Mouse (Mus musculus) kidney, adult 8-10 months (tissue): ENCODE measurements at regions not wholly inside any gene's neighbourhood (a gene's known extent, or its start where the extent isn't known, plus 50 kb on each side); places are given as distances from the start of the nearest gene placed in this dataset.

Experiments used
- DNase-seq, 2 experiments: peaks; one replicate each; pipeline ENCODE4 v3.0.0; 2022

DNA sequence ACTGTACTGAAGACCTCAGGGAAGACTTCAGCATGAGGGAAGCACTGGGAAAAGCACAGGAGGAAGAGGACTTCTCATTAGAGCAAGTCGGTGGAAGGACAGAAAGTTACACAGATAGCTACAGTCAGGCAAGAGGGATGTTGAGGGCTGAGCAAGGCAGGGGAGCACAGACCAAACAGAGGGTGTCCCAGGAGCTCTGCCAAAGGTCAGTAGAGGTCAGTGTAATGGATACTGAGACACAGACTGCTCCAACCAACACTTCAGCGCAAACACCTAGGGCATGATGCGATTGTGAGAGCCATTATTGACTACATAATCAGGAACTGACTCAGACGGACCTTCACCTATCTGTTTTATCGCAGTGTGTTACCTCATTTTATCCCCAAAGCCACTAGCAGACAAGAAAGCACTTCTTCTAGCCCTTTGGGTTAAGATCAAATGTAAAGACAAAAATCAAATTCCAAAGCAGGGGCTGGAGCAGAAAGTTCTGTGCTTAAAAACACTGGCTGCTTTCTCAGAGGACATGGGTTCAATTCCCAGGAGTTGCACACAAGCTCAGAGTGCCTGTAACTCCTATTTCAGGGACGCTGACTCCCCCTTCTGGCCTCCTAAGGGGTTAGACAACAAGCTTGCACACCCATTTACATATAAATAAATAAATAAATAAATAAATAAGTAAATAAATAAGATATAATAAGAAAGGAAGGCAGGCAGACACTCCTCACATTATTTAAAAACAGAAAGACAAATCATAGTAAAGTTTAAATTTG is 197.3 kb upstream of the Trib2 start:
- no peak for DNase-seq

DNA sequence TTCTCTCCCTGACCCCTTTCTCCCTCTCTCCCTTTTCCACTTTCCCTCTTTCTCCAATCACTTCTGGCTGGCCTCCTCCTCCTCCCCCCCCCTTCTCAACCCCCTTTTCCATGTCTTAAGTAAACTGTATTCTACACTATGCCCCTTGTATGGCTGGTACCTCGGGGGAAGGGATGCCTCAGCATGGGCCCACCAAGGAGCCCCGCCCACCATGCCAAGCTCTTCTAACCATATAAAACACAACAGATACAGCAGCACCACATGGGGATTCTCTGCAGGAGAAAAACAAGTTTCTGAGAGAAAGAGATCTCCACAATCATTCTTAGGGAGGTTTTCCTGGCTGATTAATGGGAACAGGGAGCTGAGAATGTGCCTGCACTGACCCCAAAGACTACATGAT is 196.6 kb upstream of the Trib2 start:
- no peak for DNase-seq

DNA sequence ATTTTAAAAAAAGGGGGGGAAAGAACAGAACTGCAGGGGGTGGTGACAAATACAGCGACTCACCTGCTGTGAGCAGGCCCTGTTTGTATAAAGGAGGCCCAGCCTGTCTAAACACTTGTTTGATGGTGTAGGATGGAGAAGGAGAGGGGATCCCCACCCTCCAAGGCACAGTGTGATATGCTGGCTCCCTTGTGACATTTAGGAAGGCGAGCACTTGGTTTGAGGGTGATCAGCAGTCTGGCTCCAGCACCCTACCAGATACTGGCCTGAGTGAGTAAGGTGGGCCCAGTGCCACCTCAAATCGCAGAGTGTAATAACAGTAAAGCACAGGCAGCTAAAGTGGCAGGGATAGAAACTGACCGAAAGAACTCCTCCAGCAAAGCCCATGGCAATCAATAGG is 195.4 kb upstream of the Trib2 start:
- DNase-seq: no peak

DNA sequence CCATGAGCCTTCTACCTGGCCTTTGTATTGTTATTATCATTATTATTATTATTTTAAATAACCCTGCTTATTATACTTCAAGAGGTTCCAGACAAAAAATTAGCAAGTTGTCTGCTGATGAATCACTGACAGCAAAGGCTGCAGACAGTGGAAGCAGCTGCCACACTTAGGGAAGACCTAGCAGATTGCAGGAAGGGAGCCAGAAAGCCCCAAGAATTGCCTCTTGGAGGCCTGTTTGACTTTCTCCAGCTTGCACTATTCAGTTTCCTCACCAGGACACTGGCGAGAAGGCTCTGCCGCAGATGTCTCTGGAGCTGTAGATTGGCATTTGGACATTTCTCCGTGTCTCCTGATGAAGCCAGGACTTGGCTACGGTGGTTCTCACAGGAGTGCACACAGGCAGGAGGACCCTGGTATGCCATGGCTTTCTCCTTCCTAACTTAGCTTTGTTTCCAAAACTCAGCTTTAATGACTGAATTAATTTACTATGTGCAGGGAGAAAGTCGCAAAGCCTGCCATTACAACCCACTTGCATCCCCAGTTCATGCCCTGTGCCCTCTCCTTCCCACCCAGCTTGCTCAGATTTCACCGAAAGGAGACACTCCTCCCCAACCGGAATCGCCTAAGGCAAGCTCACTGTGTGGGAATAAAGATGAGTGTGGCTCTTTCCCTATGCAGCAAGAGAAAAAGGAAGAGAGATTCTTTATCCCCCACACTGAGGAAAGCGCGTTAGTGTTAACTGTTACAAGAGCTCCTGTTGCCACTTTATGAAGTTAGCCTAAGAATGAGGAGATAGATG is 193.3 kb upstream of the Trib2 start:
- DNase-seq: peak in 1 of 2 experiments; percentile 15

DNA sequence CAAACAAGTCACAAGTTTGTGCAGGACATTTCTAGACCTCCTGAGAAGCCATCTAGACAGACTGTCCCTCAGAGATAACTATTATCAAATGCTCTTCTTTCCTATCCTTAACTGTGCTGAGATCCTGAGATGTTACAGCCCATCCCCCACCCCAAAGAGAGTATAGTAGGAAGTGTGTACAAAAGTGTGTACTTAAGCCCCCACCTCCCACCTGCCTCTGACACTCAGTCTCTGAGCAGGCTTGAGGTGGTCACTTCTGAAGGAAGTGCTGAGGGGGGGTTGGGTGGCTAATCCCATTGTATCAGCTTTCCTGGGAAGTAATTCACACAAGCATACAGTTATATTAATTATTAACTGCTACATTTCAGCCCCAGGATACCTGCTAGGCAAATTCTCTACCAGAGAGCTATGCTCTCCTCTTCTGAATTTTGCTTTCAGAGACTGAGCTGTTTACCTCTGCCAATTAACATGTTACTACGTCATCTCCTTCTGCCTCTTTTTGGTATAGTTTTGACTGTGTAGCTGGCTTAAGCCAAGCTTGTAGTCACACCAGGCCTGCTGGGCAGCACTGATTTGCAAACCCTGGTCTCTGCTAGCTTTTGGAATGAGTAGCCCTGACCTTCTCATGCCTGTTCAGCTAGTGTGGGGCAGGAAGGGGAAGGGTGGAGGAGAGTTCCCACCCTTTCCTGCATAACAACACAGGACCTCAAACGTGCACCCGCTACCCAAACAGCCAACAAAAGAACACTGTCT is 192.2 kb upstream of the Trib2 start:
- DNase-seq: peak; percentile 57 to 76

DNA sequence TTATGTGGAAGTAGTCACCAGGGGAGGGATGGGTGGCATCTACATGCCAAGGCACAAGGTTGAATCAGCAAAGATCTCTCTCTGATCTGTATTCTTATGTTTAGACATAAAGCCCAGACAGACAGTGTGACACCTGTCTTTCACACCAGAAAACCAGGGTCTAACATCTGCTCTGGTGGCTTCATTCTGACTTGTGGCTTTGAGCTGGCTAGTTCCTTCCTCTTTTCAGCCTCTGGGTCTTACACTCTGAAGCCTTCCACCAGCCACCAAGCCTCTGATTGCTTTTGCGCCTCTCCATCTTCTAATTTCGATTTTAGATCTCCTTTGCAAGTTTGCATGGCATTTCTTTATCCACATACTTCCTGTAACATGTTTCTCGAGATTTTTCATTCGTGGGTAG is 191.5 kb upstream of the Trib2 start:
- no peak for DNase-seq

DNA sequence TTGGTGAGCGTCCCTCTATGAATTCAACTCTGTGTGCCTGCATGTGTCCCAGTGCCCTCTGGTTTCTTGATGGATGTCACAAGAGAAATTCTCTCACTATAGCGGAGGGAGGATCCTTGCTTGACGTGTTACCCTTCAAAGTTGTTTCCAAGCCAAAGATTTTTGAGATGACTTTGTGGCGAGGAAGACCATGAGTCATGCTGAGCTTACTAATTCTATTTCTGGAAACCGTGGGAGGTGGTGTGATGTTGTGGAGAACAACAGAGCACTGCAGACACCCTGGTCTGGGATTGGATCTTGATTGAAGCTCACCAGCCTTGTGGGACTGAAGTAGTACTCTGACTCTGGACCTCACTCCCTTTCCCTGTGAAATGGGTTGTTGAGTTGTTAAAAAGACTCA is 190.0 kb upstream of the Trib2 start:
- DNase-seq: no peak

DNA sequence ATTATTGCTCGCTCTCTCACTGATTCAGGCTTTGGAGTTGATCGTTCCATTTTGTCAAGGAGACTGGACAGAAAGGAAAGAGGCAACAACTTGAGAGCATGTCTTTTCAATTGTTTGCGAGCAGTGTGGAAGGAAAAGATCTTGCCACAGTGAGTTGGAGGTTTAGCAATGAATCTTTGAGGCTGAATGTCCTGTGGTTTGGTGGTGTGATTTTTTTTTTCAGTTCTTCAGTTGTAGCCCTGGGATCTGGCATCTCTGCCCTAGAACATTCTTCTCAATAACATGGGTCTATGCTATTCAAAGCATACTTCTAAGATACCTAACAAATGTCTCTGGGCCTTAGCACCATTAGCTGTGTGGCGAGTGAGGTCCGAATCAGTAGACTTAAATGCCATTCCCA is 189.6 kb upstream of the Trib2 start:
- DNase-seq: no peak

DNA sequence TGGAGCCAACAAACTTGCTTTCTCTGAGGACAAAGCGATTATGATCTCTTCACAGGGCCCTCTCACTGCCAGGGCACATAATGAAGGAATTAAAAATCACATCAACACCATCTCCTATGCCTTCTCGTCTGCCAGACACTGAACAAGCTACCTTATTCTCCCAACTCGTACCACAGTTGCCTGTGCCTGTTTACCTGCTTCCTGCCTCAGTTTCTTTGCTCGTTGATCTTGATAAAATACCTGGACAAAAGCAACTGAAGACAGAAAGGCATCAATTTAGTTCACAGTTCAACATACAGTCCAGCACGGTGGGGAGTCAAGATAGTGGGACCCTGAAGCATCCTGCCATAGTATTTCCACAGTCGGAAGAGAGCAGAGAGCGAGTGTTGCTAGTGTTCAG is 185.1 kb upstream of the Trib2 start:
- no peak for DNase-seq

DNA sequence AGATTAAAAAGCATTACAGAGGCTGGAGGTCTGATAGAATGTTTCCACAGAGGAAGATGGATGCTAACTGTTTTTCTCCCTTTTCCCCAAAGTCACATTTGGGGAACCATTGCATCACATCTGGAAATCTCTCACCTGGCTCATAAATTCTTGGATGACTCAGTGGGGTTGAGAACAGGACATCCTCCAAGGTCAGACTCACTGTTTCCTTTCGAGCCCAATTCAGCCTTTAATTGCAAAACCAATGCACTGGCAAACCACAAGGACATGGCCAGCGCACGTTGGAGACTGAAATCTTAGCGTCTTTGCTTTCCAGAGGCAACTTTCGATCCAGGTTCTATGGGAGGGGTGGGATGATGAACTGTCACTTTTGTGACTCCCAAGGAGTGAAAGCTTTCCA is 184.5 kb upstream of the Trib2 start:
- no peak for DNase-seq

DNA sequence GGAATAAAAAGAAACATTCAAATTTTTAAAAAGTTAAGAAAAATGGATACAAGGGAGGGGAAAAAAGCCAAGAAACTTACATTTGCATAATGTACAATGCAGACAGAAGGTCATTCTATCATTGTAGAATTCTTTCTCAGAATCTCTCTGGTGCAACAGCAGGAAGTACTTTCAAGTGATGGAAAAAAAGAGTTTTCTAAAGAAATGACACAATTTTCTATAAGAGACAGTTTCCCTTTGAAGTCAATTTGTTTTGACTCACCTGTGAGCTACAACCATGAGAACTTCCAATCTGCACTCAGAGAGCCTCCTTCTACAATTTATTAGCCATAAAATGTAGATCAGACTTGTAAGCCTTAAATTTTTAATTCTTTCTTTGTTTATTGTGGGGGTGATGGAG is 181.6 kb upstream of the Trib2 start:
- no peak for DNase-seq

DNA sequence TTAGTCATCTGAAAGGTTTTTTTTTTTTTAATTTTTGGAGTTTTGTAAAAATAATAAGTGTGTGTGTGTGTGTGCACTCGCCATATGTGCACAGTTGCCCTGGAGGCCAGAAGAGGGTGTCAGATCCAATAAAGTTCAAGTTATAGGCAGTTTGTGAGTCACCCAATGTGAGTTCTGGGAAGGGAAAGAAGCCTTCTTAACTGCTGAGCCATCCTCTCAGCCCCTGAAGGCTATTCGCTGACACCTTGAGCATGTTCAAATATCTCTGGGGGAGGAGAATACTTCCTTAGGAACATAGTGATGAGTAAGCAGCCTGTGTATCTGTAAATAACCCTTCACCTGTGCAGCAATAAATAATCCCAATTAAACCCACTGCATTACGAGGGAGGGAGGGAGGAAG is 177.1 kb upstream of the Trib2 start:
- no peak for DNase-seq

DNA sequence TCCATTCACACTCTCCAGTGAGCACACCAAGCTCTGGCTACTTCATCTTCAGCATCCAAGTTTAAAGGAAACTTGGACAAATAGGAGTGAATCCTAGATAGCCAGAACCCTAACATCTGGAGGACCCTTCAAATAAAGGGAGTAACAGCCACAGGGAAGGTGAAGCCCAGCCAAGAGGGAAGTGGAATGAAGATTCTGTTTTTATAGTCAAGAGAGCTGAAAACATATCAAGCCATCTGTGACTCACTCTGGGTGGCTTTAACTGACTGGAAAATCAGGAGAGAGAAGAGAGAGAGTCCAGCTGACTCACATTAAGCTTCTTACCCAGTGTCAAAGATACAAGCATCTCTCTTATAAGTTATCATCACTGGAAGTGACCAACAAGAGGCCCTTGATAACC is 169.6 kb upstream of the Trib2 start:
- no peak for DNase-seq

DNA sequence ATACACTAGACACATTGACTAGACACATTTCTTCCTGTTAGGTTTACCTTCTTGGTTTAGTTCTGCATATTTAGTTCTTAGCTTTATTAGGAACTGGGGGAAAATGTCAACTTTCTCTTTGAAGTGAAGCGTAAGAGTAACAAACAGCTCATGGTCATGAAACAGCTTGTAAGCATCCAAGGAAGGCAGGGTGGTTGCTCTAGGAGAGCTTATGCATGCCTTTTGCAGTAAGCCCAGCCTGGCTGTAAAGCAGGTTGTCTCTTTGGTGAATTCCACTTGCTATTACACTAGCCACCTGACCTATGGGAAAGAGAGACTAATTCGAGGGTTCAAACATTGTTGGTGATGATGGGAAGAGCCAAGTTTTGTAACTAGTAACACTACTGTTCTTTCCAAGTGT is 168.9 kb upstream of the Trib2 start:
- DNase-seq: no peak

DNA sequence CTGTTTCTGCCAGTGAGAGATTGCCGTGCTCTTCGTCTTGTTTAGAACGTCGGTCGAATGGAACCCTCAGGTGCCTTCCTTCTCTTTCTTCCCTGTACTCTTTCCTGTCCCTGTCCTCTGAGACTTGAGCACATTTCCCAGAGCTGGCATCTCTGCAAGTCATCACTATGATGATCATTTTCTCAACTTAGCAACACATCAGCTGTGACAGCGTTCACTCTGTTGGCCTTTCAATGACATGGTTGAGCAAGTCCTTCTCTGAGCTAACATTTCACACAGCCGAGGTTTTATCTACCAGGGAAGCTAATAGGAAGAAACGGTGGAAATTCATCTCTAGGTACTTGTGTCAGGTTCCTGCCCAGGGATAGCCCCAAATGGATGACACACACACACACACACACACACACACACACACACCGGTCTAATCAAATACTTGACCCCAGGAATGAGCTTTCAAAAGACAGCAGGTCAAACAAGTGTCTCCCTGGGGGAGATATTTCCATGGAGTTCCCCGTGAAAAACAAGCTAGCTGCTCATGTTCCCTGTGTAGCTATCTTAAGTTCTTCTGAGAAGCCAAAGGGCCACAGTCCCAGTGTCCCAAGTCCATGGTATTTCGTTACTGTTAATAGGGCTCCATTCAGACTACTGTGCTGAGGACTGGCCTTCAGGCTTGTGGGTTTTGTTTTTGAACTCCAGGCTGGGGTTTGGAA is 167.0 kb upstream of the Trib2 start:
- no peak for DNase-seq

DNA sequence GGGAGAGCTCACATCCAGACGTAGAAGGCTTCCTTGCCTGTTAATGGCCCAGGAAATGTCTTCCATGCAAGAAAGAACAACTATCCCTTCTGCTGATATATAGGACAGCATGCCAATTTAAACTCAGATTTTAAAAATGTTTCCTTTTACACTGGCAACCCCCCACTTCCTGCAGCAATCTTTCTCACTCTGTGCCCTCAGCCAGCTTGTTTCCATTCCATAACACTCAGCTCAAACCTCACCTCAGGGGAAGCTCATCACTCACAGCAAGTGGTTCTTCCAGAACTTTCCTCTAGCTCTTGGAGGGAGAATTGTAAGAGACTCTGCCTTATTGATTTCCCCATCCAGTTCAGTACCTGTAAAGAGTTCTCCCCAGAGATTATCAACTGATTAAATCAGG is 165.0 kb upstream of the Trib2 start:
- no peak for DNase-seq

DNA sequence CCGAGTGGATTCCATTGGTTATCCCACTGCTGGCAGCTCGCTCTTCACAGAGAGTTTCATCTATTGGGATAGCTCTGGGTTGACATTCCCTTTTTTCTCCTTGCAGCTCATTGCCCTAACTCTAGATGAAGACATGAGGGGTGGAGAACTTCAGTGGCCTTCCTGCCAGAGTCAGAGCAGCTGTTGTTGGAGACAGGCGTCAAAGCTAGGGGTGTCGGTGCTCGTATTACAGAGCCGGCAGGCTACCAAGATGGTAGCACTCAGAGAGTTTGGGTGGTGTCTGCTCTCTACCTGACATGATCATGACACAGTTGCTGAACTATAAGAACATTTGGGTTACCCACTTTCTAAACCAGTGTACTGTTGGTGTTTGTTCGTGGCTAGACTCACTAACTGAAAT is 162.5 kb upstream of the Trib2 start:
- no peak for DNase-seq

DNA sequence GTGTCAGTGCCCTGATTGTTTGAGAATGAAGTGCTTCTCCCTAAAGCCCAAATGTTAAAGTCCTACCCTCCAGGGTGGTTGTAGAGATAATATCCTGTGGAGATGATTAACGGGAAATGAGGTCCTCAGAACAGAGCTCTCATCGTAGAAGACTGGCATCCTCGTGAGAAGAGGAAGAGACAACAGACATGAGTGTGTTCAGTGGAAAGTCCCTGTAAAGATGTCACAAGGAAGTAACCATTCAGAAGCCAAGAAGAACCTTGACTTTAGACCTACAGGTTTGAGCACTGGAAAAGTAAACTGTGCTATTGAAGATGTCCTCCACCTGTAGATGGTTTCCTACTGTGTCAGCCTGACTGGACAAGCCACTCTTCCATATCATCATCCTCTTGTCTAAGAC is 155.1 kb upstream of the Trib2 start:
- DNase-seq: no peak

DNA sequence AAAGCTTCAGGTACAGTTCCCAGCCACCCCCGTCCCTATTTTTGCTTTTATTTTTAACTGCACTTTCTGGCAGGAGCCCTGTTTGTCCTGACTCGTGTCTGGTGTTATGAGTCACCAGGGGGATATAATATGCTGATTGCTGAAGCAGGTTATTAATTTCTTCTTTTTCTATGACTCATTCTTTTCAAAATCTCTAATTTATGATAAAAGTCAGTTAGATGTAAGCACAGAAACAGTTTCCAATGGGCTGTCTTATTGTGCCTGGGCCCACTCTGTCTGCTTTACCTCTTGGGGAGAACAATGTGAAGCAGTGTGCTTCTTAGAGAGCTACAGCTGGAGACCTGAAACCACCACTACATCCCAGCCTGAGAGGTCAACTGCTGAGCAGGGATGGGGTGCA is 153.5 kb upstream of the Trib2 start:
- DNase-seq: no peak

DNA sequence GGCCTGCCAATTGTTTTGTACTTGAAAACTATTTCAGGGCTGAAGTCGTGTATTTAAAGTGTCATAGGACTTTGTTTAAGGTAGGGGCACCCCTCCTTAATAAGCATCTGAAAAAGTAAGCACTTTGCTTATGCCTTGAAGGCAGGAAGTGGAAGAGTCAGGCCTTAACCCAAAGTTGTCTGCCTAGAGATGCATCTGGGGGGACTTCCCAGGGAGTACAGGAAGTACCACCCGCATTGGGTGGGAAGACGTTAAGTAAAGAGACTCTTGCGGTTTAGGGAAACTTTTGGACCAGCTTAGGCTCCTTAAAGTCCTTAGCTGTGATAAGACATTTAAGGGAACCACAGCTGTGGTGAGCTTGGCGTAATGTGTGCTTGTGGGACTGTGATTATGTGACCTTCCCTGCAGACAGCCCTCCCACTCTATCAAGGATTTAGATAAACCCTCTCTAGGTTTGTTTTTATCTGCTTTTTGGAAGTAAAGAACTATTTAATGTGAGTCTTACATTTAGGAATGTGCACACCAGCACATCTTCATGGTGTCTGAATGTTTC is 150.9 kb upstream of the Trib2 start:
- no peak for DNase-seq

DNA sequence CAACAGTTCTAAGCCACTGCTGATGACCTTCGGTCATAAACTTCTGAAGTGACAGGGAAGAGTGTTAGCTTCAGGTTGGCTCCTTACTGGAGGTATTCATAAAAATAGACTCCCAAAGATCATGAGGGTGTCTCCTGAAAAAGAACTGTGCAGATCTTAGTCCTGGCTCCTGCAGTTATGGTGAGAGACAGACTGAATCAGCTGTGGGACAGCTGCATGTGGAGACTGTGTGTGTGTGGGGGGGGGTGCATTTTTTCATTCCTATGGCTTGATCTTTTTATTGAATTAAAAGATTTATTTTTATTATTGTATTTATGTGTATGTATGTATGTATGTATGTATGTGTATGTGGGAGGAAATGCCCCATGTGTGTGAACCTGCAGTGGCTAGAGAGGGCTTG is 149.9 kb upstream of the Trib2 start:
- DNase-seq: no peak

DNA sequence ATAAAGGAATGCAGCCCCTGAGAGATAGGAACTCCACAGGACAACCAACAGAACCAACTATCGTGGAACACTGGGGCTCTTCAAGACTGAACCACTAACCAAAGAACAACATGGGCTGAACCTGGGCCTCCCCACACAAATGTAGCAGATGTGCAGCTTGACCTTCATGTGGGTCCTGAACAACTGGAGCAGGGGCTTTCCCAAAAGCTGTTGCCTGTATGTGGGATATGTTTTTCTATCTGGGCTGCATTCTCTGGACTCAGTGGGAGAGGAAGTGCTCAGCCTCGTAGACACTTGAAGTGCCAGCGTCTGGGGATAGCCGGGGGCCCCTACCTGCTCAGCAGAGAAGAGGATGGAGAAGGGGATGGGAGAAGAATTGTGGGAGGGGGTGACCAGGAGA is 149.2 kb upstream of the Trib2 start:
- no peak for DNase-seq

DNA sequence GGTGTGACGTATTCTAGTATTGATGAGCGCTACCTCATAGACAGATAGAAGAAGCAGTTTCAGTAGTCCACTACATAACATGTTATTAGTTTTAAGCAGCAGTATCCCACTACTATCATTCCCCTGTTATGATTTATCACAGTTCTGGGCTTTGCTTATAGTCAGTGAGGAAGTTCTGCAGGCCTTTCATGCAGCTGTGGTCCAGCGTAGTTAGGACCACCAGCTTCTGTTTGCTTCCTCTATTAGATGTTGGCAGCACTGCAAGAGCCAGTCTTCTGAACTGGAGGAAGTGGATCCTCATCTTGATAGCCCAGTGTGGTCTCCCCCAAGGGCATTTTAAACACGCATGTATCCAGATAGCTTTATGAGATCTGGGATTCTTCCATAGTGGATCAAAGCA is 147.4 kb upstream of the Trib2 start:
- no peak for DNase-seq
